Mouse (Mus musculus) liver, embryonic 14.5 days (tissue): ENCODE measurements around the gene Poldip3. TPM values are rescaled to one million over a fixed set of nuclear protein-coding genes. Genes with fewer than 3 reads are reported as not detected.

Source experiments
- ATAC-seq: fragments of 200-750 bp; cut with Nextera tagmentation; 2 replicates; pipeline ENCODE4 v1.8.0; 2017; ENCODE audit warnings: moderate number of reproducible peaks, mild to moderate bottlenecking, moderate library complexity; ENCODE audit not compliant: insufficient read depth
- DNase-seq, 3 experiments: peaks; one replicate each; pipeline ENCODE4 v3.0.0-alpha.2; 2012 to 2013; ENCODE audit warnings: low read depth in 3 of 3, low spot score in 3 of 3
- H3K27ac ChIP-seq: fragments of 300-500 bp; sonication (generic); 2 replicates; pipeline ENCODE4 v1.5.1; 2014; ENCODE audit warnings: moderate library complexity, mild to moderate bottlenecking, control low read depth, inconsistent platforms
- H3K27me3 ChIP-seq: fragments of 300-500 bp; sonication (generic); 2 replicates; pipeline ENCODE4 v1.6.1; 2014; ENCODE audit warnings: mild to moderate bottlenecking, low read length, moderate library complexity; ENCODE audit not compliant: control insufficient read depth, insufficient read depth
- H3K36me3 ChIP-seq: fragments of 300-500 bp; sonication (generic); replicated peaks from 2 replicates; pipeline ENCODE4 v1.6.1; 2014; ENCODE audit warnings: low read depth; ENCODE audit not compliant: control insufficient read depth, insufficient read depth
- H3K4me1 ChIP-seq, 2 experiments: fragments of 200-500 bp in 1 of 2; fragments of 300-500 bp in 1 of 2; sonication (generic) in 1 of 2; replicated peaks; 2 replicates each; pipeline ENCODE4 v1.6.1; 2012 to 2014; ENCODE audit warnings: antibody characterized with exemption in 1 of 2, inconsistent platforms in 1 of 2, low read length in 1 of 2; ENCODE audit not compliant: control insufficient read depth in 2 of 2, insufficient read depth in 2 of 2
- H3K4me2 ChIP-seq: fragments of 300-500 bp; sonication (generic); 2 replicates; pipeline ENCODE4 v1.6.1; 2014; ENCODE audit warnings: low read depth, mild to moderate bottlenecking, control low read depth, moderate library complexity
- H3K4me3 ChIP-seq, 2 experiments: fragments of 200-500 bp in 1 of 2; fragments of 300-500 bp in 1 of 2; sonication (generic) in 1 of 2; 2 replicates each; pipeline ENCODE4 v1.5.1; 2012 to 2014; ENCODE audit warnings: low read depth in 2 of 2, low read length in 2 of 2, mild to moderate bottlenecking in 2 of 2, control low read depth in 1 of 2, inconsistent platforms in 1 of 2, moderate library complexity in 1 of 2; ENCODE audit not compliant: insufficient read depth in 1 of 2
- H3K9ac ChIP-seq: fragments of 300-500 bp; sonication (generic); replicated peaks from 2 replicates; pipeline ENCODE4 v1.6.1; 2014; ENCODE audit warnings: mild to moderate bottlenecking, control low read depth, moderate library complexity
- H3K9me3 ChIP-seq: fragments of 300-500 bp; sonication (generic); 2 replicates; pipeline ENCODE4 v1.6.1; 2016; ENCODE audit warnings: low read length, mixed read lengths; ENCODE audit not compliant: control insufficient read depth
- CTCF ChIP-seq: IDR thresholded peaks from 2 replicates; pipeline ENCODE4 v1.5.1; 2016; ENCODE audit warnings: antibody characterized with exemption, low read depth, control low read depth
- EP300 ChIP-seq: IDR thresholded peaks from 2 replicates; pipeline ENCODE4 v1.6.1; 2016; ENCODE audit warnings: antibody characterized with exemption, low read depth
- WGBS: fragments of 180-500 bp; shearing (Covaris S2); extraction: QIAGEN DNeasy Blood & Tissue Kit; methylation state at CpG from one replicate; pipeline ENCODE4 v1.1.7; 2014; ENCODE audit not compliant: insufficient replicate concordance; 5-methylcytosine and 5-hydroxymethylcytosine counted together
- polyA plus RNA-seq, 2 experiments: library from polyadenylated mRNA; depleted of rRNA in 1 of 2; stranded (reverse) in 1 of 2; unstranded in 1 of 2; fragments of >200 nt; fragmentation: Nextera tagmentation in 1 of 2; extraction: Ambion mirVana in 1 of 2; gene quantifications; 2 replicates each; pipeline versions ENCODE4 v1.2.1 to v1.2.3; 2012 to 2014

The Poldip3 gene
- polyA plus RNA-seq, 2 experiments, result 25.1 to 49.4 TPM

- Histone ChIP-seq H3K9ac (no peak overlapping the region), H3K9me3 (no peaks in the 10 kb centered on the region), H3K27me3 (no peaks in the 10 kb centered on the region), H3K36me3 (peaks cover 56% of the 10 kb centered on the region), H3K4me1 (peaks cover 2% of the 10 kb centered on the region in 2 experiments; a peak in 2 of 4 replicates), H3K4me3 (no peak overlapping the region), H3K27ac (no peak overlapping the region), H3K4me2 (no peak overlapping the region)
- TF ChIP-seq CTCF (no peak), EP300 (no peak)
- ATAC-seq (no peak), DNase-seq (no peak)
- 85% methylated on average over 9 of the region's 9 CpGs for WGBS
Measured at GRCm38 (mm10) chr15:83126582-83126981, 22.6 kb downstream of the Poldip3 start.

GRCm38 (mm10) chr15:83124625-83125024 is 24.6 kb downstream of the Poldip3 start:
- Histone ChIP-seq H3K36me3 (peaks cover 36% of the 10 kb centered on the region), H3K27ac (no peak overlapping the region), H3K9me3 (no peaks in the 10 kb centered on the region), H3K4me1 (peaks cover 4% of the 10 kb centered on the region in 2 experiments; a peak in 2 of 4 replicates), H3K9ac (no peak overlapping the region), H3K4me2 (no peak overlapping the region), H3K4me3 (no peak overlapping the region), H3K27me3 (no peaks in the 10 kb centered on the region)
- ATAC-seq (no peak), DNase-seq (no peak)
- 75% methylated on average over 5 of the region's 5 CpGs for WGBS
- TF ChIP-seq CTCF (no peak), EP300 (no peak)

- Histone ChIP-seq H3K27me3 (no peaks in the 10 kb centered on the region), H3K36me3 (peaks cover 35% of the 10 kb centered on the region), H3K4me2 (peak within 1 kb of the TSS; percentile 86), H3K4me1 (peaks cover 4% of the 10 kb centered on the region in 2 experiments; a peak in 2 of 4 replicates), H3K4me3 (peak within 1 kb of the TSS; percentile 86 to 95), H3K9me3 (no peaks in the 10 kb centered on the region), H3K27ac (peak within 1 kb of the TSS; percentile 44), H3K9ac (peak within 1 kb of the TSS; percentile 68)
- TF ChIP-seq CTCF (no peak), EP300 (no peak)
- ATAC-seq (peak; percentile 88), DNase-seq (peak; percentile 63 to 69 (median 67))
- 3% methylated on average over 32 of the region's 32 CpGs for WGBS
Measured at GRCm38 (mm10) chr15:83122566-83123145, 26.5 kb downstream of the Poldip3 start, which contains the start of gene Rrp7a. Gene Rrp7a, minus strand, starts transcription at chr15:83122801.

GRCm38 (mm10) chr15:83121709-83122565 is 27.2 kb downstream of the Poldip3 start:
- TF ChIP-seq CTCF, result peak; percentile 61
- no peak for TF ChIP-seq EP300
- Histone ChIP-seq H3K4me1 (peaks cover 4% of the 10 kb centered on the region in 2 experiments; a peak in 2 of 4 replicates), H3K9ac (peak overlapping the region; percentile 68), H3K4me2 (peak overlapping the region; percentile 86), H3K27me3 (no peaks in the 10 kb centered on the region), H3K9me3 (no peaks in the 10 kb centered on the region), H3K36me3 (peaks cover 33% of the 10 kb centered on the region), H3K4me3 (peak overlapping the region; percentile 86 to 95), H3K27ac (peak overlapping the region; percentile 44)
- ATAC-seq (peak; percentile 56), DNase-seq (peak; percentile 37 to 47 (median 37))
- WGBS, result 4% methylated on average over 42 of the region's 43 CpGs

GRCm38 (mm10) chr15:83118360-83118759 is 30.8 kb downstream of the Poldip3 start:
- H3K36me3 ChIP-seq, result peaks cover 21% of the 10 kb centered on the region; the same call in 1 of the 2 replicates
- H3K9ac ChIP-seq, result no peak overlapping the region
- 69% methylated on average over 7 of the region's 7 CpGs for WGBS
- TF ChIP-seq EP300 (no peak), CTCF (no peak; the same call in 1 of the 2 replicates)
- DNase-seq, result no peak
- ATAC-seq, result no peak
- no peaks in the 10 kb centered on the region for H3K9me3 ChIP-seq
- peaks cover 4% of the 10 kb centered on the region in 2 experiments; a peak in 2 of 4 replicates for H3K4me1 ChIP-seq
- H3K4me2 ChIP-seq, result no peak overlapping the region
- no peaks in the 10 kb centered on the region for H3K27me3 ChIP-seq
- H3K27ac ChIP-seq, result no peak overlapping the region
- no peak overlapping the region for H3K4me3 ChIP-seq
